Mouse (Mus musculus) midbrain, embryonic 15.5 days (tissue): Measurements from ENCODE around the gene Ofcc1. TPM values are rescaled to one million over a fixed set of nuclear protein-coding genes. Genes with fewer than 3 reads are reported as not detected.

ENCODE experiments used
- ATAC-seq: fragments of 200-750 bp; cut with Nextera tagmentation; replicated peaks from 2 replicates; pipeline ENCODE4 v1.8.0; 2017; ENCODE audit warnings: moderate TSS enrichment
- H3K27ac ChIP-seq: fragments of 300-500 bp; sonication (generic); 2 replicates; pipeline ENCODE4 v1.5.1; 2015; ENCODE audit warnings: mild to moderate bottlenecking, inconsistent platforms
- H3K27me3 ChIP-seq: fragments of 300-500 bp; sonication (generic); replicated peaks from 2 replicates; pipeline ENCODE4 v1.6.1; 2015; ENCODE audit warnings: inconsistent platforms
- H3K36me3 ChIP-seq: fragments of 300-500 bp; sonication (generic); replicated peaks from 2 replicates; pipeline ENCODE4 v1.6.1; 2015; ENCODE audit warnings: inconsistent platforms
- H3K4me1 ChIP-seq: fragments of 300-500 bp; sonication (generic); 2 replicates; pipeline ENCODE4 v1.6.1; 2015; ENCODE audit warnings: inconsistent platforms
- H3K4me2 ChIP-seq: fragments of 300-500 bp; sonication (generic); 2 replicates; pipeline ENCODE4 v1.6.1; 2015; ENCODE audit warnings: inconsistent platforms, mild to moderate bottlenecking, moderate library complexity
- H3K4me3 ChIP-seq: fragments of 300-500 bp; sonication (generic); 2 replicates; pipeline ENCODE4 v1.5.1; 2015; ENCODE audit warnings: mild to moderate bottlenecking, inconsistent platforms
- H3K9ac ChIP-seq: fragments of 300-500 bp; sonication (generic); 2 replicates; pipeline ENCODE4 v1.6.1; 2015; ENCODE audit warnings: mild to moderate bottlenecking, inconsistent platforms
- H3K9me3 ChIP-seq: fragments of 300-500 bp; sonication (generic); 2 replicates; pipeline ENCODE4 v1.6.1; 2016; ENCODE audit warnings: inconsistent platforms
- WGBS: fragments of 180-500 bp; shearing (Covaris S2); methylation state at CpG from one replicate; pipeline ENCODE4 v1.1.7; 2015; ENCODE audit warnings: mixed read lengths; 5-methylcytosine and 5-hydroxymethylcytosine counted together
- polyA plus RNA-seq: library from polyadenylated mRNA; unstranded; fragments of >200 nt; fragmentation: Nextera tagmentation; extraction: Ambion mirVana; gene quantifications from 2 replicates; pipeline ENCODE4 v1.2.1, GENCODE M21; 2015

Gene Ofcc1
- polyA plus RNA-seq, 1 experiment from 2014 or later: 0.05 TPM

DNA sequence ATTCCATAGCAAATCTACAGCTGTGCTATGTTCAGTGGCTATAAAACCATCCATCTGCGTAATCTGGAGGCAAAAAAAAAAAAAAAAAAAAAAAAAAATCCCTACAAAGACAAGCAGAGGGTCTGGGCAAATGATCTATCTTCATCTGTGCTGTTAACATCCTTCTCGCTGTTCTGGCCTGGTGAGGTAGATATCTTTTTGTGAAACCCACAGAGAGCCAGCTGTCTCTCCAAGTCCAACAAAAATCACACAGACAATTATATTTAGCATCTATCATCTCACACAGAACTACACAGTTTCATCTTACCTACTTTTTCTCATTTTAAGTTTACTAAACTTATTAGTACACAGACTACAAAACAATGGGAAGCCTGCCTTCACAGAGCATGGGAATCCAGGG lies 323.4 kb downstream of the Ofcc1 start:
- ATAC-seq: no peak
- no peak overlapping the region for H3K9ac ChIP-seq
- H3K4me3 ChIP-seq: no peak overlapping the region
- 91% methylated on average over 2 of the region's 2 CpGs for WGBS
- no peak overlapping the region for H3K27ac ChIP-seq
- H3K36me3 ChIP-seq: no peaks in the 10 kb centered on the region
- no peak overlapping the region for H3K4me2 ChIP-seq
- no peaks in the 10 kb centered on the region for H3K4me1 ChIP-seq
- H3K27me3 ChIP-seq: no peaks in the 10 kb centered on the region
- no peaks in the 10 kb centered on the region for H3K9me3 ChIP-seq

DNA sequence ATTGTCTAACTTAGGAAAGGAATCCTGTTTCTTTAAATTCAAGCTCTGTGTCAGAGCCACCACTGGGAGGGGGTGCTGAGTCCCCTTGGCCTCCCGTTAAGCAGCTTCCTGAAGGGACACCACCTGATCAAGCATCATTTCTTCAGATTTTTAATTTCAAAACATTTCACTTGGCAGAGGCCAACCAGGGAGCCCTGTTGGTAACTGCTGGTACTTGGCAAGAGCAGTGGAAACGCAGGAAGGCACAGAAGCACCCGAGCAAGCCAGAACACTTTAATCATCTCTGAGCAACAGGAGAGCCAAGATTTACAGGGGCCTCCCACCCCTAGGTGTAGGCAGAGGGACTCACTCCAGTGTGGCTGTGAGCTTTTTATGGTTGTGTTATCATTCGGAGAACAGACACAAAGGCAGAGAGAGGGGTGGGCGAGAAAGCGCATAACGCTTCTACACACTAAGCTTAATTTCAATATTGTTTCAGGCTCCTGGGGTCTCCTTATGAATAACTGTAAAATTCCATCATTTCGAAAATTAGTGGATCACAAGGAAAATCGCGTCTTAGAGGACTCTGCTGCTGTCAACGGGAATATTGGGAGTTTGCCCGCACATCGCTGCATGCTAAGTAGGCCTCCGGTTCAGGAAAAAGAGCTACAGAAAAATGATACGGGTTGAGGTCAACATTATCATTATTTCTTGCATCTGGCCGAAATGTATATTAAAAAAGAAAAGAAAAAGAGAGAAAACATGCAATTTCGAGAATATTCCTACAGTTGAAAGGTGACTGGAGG lies 324.1 kb downstream of the Ofcc1 start:
- no peak overlapping the region for H3K9ac ChIP-seq
- H3K9me3 ChIP-seq: no peaks in the 10 kb centered on the region
- H3K4me3 ChIP-seq: no peak overlapping the region
- H3K4me1 ChIP-seq: no peaks in the 10 kb centered on the region
- no peak overlapping the region for H3K4me2 ChIP-seq
- no peak for ATAC-seq
- no peaks in the 10 kb centered on the region for H3K27me3 ChIP-seq
- H3K36me3 ChIP-seq: no peaks in the 10 kb centered on the region
- WGBS: 81% methylated on average over 17 of the region's 17 CpGs
- no peak overlapping the region for H3K27ac ChIP-seq

DNA sequence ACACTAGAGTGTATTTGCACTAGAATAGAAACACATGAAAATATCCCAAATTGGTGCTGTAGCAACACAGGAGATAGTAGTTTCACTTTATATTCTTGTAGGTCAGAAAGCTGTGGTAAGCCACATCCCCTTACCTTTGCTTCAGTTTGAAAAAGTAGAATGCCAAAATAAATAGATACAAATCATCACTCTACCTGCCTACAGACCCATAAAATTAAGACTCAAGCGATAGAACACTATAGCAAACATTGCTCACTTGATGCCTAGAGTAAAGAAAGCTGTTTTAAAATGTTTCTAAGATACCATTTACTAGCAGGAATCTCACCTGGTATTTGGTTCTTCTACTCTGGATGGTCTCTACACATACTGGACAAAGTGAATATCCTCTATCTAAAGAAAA lies 331.8 kb downstream of the Ofcc1 start:
- no peaks in the 10 kb centered on the region for H3K4me1 ChIP-seq
- H3K9ac ChIP-seq: no peak overlapping the region
- H3K9me3 ChIP-seq: no peaks in the 10 kb centered on the region
- no peak overlapping the region for H3K27ac ChIP-seq
- H3K4me3 ChIP-seq: no peak overlapping the region
- no peak for ATAC-seq
- H3K27me3 ChIP-seq: no peaks in the 10 kb centered on the region
- WGBS: 96% methylated on average over 1 of the region's 1 CpGs
- no peak overlapping the region for H3K4me2 ChIP-seq
- H3K36me3 ChIP-seq: no peaks in the 10 kb centered on the region

DNA sequence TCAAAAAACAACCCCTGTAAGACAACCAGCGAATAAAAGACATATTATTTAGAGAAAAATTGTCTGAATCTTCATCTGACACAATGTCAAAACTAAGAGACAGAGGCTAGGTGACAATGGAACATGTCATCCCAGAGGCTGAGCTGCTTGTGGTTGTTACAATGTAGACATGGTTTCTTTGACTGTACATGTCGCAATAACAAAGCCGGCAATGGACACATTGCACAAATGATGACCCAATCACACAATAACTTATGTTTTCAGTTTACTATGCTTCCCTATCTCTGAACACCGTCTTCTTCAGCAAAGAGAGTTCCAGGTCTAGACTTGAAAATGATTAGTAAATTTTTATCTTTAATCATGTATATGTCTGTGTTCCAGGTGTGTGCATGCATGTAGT lies 332.4 kb downstream of the Ofcc1 start:
- Histone ChIP-seq H3K9me3 (no peaks in the 10 kb centered on the region), H3K27ac (no peak overlapping the region), H3K4me3 (no peak overlapping the region), H3K4me2 (no peak overlapping the region), H3K36me3 (no peaks in the 10 kb centered on the region), H3K27me3 (no peaks in the 10 kb centered on the region), H3K4me1 (no peaks in the 10 kb centered on the region), H3K9ac (no peak overlapping the region)
- 93% methylated on average over 4 of the region's 4 CpGs for WGBS
- no peak for ATAC-seq

DNA sequence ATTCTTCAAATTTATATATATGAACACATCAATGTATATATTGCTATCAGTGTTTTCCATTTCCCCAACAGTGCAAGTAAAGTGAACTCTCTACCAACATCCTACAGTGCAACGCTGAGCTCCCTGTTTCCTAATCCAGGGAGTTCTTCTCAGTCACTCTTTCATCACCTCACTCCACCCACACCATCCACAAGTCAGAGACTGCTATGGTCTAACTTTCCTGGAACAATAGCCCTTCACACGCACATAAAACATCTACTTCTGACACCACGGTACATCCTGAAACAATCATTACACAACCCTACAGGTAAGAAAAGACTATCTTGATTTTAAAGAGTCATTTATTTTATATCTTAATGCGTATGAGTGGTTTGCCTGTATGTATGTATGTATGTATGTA lies 335.4 kb downstream of the Ofcc1 start:
- H3K27ac ChIP-seq: no peak overlapping the region
- no peaks in the 10 kb centered on the region for H3K9me3 ChIP-seq
- H3K4me2 ChIP-seq: no peak overlapping the region
- H3K27me3 ChIP-seq: no peaks in the 10 kb centered on the region
- H3K9ac ChIP-seq: no peak overlapping the region
- no peaks in the 10 kb centered on the region for H3K36me3 ChIP-seq
- H3K4me3 ChIP-seq: no peak overlapping the region
- no peaks in the 10 kb centered on the region for H3K4me1 ChIP-seq
- WGBS: 94% methylated on average over 4 of the region's 4 CpGs
- no peak for ATAC-seq

DNA sequence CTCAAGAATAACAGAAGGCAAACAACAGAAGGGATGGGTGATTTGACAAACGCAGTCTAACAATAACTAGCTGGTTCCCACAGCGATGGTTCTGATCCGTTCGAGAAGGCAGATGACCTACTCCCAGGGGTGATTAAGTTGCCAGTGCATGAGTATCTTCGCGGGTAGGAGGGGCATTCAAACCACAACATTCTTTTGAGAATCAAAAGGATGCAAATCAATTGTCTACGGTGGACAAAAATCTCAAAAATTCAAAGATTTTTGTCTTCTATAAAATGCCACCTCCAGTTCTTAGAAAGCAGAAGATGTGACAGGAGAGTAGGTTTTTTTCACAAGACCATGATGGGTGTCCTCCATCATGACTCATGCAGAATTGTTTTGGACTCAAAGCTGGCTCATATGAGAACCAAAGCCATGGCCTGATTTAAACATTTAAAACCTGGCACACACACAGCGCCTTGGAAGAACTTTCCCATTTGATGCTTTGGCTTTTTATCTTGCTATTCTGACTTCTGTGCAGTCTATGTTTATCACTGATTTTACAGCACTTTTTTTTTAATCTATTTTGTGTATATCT lies 338.0 kb downstream of the Ofcc1 start:
- ATAC-seq: no peak

DNA sequence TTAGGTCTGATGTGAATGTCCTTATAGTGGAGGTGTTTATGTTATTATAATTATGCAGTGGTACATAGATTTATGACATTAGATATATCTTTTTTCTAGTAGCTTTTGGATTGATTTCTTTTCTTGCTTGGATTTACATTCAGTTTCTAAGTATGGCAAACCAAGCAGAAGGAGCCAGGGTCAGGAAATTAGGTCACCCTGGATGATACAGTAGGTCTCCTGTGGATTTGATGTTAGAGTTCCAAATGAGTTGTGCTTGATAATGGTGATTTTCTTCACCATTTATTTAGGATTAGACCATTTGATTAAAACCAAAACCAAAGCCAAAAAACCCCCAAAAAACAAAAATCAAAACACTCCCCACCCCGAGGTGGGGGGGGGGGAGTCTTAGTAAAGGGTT lies 338.6 kb downstream of the Ofcc1 start:
- H3K9ac ChIP-seq: no peak overlapping the region
- no peak overlapping the region for H3K27ac ChIP-seq
- 71% methylated on average over 1 of the region's 1 CpGs for WGBS

More for the DNA sequence above, 338.0 kb downstream of the Ofcc1 start:
- H3K27me3 ChIP-seq: no peaks in the 10 kb centered on the region
- no peak overlapping the region for H3K27ac ChIP-seq
- no peaks in the 10 kb centered on the region for H3K4me1 ChIP-seq
- no peak overlapping the region for H3K4me2 ChIP-seq
- H3K9me3 ChIP-seq: no peaks in the 10 kb centered on the region
- H3K36me3 ChIP-seq: no peaks in the 10 kb centered on the region
- WGBS: 60% methylated on average over 8 of the region's 8 CpGs
- no peak overlapping the region for H3K4me3 ChIP-seq
- H3K9ac ChIP-seq: no peak overlapping the region

DNA sequence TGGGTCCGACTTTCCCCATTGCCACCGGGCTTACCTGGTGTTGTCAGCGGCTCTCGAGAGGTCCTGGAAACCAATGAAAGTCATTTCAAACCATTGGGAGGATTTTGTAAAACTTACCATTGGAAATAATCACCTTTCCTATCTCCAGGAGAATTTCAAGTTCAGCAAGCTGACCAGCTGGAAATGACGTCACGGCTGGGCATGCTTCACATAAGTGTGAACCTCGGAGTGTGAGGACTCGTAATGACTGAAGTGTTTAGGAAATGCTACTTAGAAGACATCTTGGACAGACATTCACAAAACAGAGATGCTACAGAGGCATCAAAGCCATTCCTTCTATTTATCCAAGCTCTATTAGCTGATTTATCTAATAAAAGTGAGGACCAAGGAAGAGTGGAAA lies 361.0 kb downstream of the Ofcc1 start:
- H3K9ac ChIP-seq: no peak overlapping the region
- H3K4me1 ChIP-seq: no peaks in the 10 kb centered on the region
- no peak overlapping the region for H3K27ac ChIP-seq
- H3K36me3 ChIP-seq: no peaks in the 10 kb centered on the region
- H3K4me3 ChIP-seq: no peak overlapping the region
- H3K27me3 ChIP-seq: no peaks in the 10 kb centered on the region
- WGBS: 85% methylated on average over 8 of the region's 8 CpGs
- H3K9me3 ChIP-seq: no peaks in the 10 kb centered on the region
- ATAC-seq: no peak
- H3K4me2 ChIP-seq: no peak overlapping the region

More for the DNA sequence above, 338.6 kb downstream of the Ofcc1 start:
- Histone ChIP-seq H3K27me3 (no peaks in the 10 kb centered on the region), H3K4me2 (no peak overlapping the region), H3K4me3 (no peak overlapping the region), H3K36me3 (no peaks in the 10 kb centered on the region), H3K9me3 (no peaks in the 10 kb centered on the region), H3K4me1 (no peaks in the 10 kb centered on the region)
- ATAC-seq: no peak

DNA sequence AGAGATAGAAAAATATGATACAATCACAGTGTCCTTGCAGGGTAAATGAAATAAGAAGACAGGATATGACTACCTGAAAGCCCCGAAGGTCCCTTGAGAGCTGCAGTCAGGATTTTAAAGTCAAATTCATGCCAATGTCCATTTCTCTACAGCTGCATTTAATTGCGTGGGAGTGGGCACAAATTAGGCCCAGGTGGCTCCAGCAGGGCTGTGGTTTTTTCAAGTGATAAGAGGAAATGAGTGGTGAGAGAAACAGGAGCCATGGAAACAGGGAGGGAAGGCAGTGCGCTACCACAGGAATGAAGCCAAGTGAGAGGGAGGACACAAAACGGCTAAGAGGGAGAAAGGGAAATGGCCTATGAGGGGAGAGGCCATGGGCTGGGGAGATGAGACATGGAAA lies 363.3 kb downstream of the Ofcc1 start:
- Histone ChIP-seq H3K27me3 (no peaks in the 10 kb centered on the region), H3K4me3 (no peak overlapping the region), H3K9me3 (no peaks in the 10 kb centered on the region), H3K4me1 (no peaks in the 10 kb centered on the region), H3K36me3 (no peaks in the 10 kb centered on the region), H3K4me2 (no peak overlapping the region), H3K9ac (no peak overlapping the region), H3K27ac (no peak overlapping the region)
- no peak for ATAC-seq
- 77% methylated on average over 4 of the region's 4 CpGs for WGBS

DNA sequence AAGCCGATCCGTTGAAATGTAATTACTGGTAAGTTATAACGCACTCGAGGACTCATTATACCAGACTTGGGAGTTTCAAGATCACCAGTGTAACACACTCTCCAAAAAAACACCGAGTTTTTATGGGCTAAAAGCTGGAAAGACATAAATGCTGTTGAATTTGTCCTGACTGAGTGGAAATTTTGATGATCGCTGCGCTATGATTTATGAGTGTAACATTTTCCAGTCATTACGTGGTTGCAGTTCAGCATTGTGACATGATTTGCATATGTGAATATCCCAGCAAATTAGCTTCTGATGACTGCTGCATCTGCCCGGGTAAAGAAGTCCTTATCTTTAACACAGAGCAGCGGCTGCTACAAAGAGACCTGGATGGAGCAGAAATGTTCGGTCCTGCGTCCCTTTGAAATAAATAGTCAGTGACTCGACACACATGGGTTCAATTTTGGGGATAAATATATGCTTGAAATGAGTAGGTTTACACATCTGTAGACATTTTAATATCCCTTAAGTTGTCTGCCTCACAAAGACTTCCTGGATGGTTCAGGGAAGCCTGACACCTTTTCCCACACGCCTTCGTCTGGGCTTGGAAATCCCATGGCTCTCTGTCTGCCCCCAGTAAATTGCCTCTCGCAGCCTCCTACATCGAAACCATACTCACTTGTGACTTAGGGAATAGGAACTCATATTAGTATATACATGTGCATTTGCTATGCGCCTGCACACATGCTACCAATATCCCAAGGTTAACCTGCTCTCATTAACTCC lies 381.8 kb downstream of the Ofcc1 start:
- Histone ChIP-seq H3K27me3 (no peaks in the 10 kb centered on the region), H3K4me3 (no peak overlapping the region), H3K4me1 (no peaks in the 10 kb centered on the region), H3K9me3 (no peaks in the 10 kb centered on the region), H3K36me3 (no peaks in the 10 kb centered on the region), H3K9ac (no peak overlapping the region), H3K4me2 (no peak overlapping the region), H3K27ac (no peak overlapping the region)
- ATAC-seq: no peak
- 78% methylated on average over 18 of the region's 18 CpGs for WGBS

DNA sequence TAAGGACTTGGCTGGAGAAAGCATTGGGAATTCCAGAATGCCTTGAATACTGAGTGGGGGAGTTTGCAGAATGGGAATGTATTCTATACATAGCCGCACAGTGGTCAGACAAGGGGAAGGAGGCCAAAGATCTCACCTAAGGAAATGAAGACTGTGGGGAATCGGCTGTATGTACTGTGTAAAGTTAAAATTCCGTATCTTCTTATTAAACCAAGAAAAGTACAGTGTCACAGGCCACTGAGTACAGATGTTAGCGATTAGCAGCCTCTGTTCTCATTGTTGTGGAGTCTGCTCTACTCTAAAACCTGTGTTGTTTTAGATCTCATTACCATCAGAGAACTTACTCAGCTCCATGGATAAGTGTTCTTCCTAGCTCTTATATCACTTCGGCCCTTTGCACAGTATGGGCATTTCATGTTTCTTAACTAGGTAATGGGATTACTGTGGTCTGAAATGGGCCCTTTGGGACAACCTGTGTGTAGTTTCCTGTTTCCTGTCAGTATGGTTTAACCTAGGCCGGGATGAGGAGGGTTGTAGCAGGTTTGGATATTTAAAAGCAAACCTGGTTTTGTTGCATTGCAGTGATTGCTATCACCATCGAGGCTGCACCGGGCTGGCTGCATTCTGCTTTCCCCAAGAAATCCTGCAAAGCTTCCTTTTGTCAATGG lies 392.8 kb downstream of the Ofcc1 start:
- H3K9ac ChIP-seq: no peak overlapping the region
- no peaks in the 10 kb centered on the region for H3K4me1 ChIP-seq
- H3K27me3 ChIP-seq: no peaks in the 10 kb centered on the region
- H3K36me3 ChIP-seq: no peaks in the 10 kb centered on the region
- no peak overlapping the region for H3K4me3 ChIP-seq
- no peak for ATAC-seq
- H3K27ac ChIP-seq: no peak overlapping the region
- WGBS: 83% methylated on average over 8 of the region's 8 CpGs
- no peak overlapping the region for H3K4me2 ChIP-seq
- H3K9me3 ChIP-seq: no peaks in the 10 kb centered on the region

DNA sequence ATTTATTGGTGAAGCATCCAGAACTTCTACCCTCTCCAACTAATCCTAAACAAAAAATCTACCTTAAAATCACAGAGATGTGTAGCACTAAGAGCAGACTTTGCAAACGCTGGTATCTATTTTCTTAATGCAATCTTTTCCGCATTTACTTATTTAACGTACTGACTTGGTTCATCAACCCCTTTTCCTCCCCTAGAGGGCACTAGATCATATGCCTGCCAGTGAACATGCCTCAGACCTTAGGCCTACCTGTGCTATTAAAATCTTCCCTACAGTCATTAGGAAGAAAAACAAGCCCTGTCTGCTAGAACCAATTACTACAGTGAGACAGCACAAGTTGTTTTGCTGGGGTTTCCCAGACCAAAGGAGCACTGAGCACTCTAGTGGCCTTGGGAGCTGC lies 404.0 kb downstream of the Ofcc1 start:
- ATAC-seq: no peak
- Histone ChIP-seq H3K27me3 (no peaks in the 10 kb centered on the region), H3K9me3 (no peaks in the 10 kb centered on the region), H3K4me3 (no peak overlapping the region), H3K27ac (no peak overlapping the region), H3K4me2 (no peak overlapping the region), H3K9ac (no peak overlapping the region), H3K4me1 (no peaks in the 10 kb centered on the region), H3K36me3 (no peaks in the 10 kb centered on the region)
- 71% methylated on average over 3 of the region's 3 CpGs for WGBS
